Mouse (Mus musculus) intestine, postnatal 0 days (tissue): Measurements from ENCODE around the gene Spata33. TPM values are rescaled to one million over a fixed set of nuclear protein-coding genes. Genes with fewer than 3 reads are reported as not detected.

ENCODE experiments used
- ATAC-seq: fragments of 200-750 bp; cut with Nextera tagmentation; 2 replicates; pipeline ENCODE4 v1.8.0; 2017; ENCODE audit warnings: mild to moderate bottlenecking, moderate TSS enrichment, moderate library complexity
- H3K27ac ChIP-seq: fragments of 300-500 bp; sonication (generic); 2 replicates; pipeline ENCODE4 v1.5.1; 2014; ENCODE audit warnings: mild to moderate bottlenecking, low read depth, low read length, moderate library complexity
- H3K27me3 ChIP-seq: fragments of 300-500 bp; sonication (generic); replicated peaks from 2 replicates; pipeline ENCODE4 v1.6.1; 2014; ENCODE audit warnings: low read length, mixed read lengths; ENCODE audit not compliant: control insufficient read depth, insufficient read depth
- H3K36me3 ChIP-seq: fragments of 300-500 bp; sonication (generic); 2 replicates; pipeline ENCODE4 v1.6.1; 2014; ENCODE audit warnings: mild to moderate bottlenecking, moderate library complexity; ENCODE audit not compliant: control insufficient read depth, insufficient read depth
- H3K4me1 ChIP-seq: fragments of 300-500 bp; sonication (generic); replicated peaks from 2 replicates; pipeline ENCODE4 v1.6.1; 2014; ENCODE audit warnings: antibody characterized with exemption, low read length, mixed read lengths; ENCODE audit not compliant: control insufficient read depth, insufficient read depth
- H3K4me2 ChIP-seq: fragments of 300-500 bp; sonication (generic); replicated peaks from 2 replicates; pipeline ENCODE4 v1.6.1; 2014; ENCODE audit warnings: low read depth, mild to moderate bottlenecking, moderate library complexity
- H3K4me3 ChIP-seq: fragments of 300-500 bp; sonication (generic); 2 replicates; pipeline ENCODE4 v1.5.1; 2014; ENCODE audit warnings: low read depth, low read length
- H3K9ac ChIP-seq: fragments of 300-500 bp; sonication (generic); 2 replicates; pipeline ENCODE4 v1.6.1; 2014; ENCODE audit warnings: mild to moderate bottlenecking, low read depth, low read length
- H3K9me3 ChIP-seq: fragments of 300-500 bp; sonication (generic); 2 replicates; pipeline ENCODE4 v1.6.1; 2016; ENCODE audit warnings: mixed run types; ENCODE audit not compliant: control insufficient read depth
- CTCF ChIP-seq: sonication (generic); IDR thresholded peaks from 2 replicates; pipeline ENCODE4 v1.5.1; 2016; ENCODE audit warnings: low read depth, mild to moderate bottlenecking, control low read depth, antibody characterized with exemption, moderate library complexity
- WGBS: fragments of 180-500 bp; shearing (Covaris S2); extraction: QIAGEN DNeasy Blood & Tissue Kit; methylation state at CpG from one replicate; pipeline ENCODE4 v1.1.7; 2014; 5-methylcytosine and 5-hydroxymethylcytosine counted together
- polyA plus RNA-seq: library from polyadenylated mRNA; unstranded; fragments of >200 nt; fragmentation: Nextera tagmentation; extraction: Ambion mirVana; gene quantifications from 2 replicates; pipeline ENCODE4 v1.2.1, GENCODE M21; 2015

Gene Spata33
- polyA plus RNA-seq, 1 experiment from 2014 or later: 1.2 TPM

- ATAC-seq: no peak
- peaks cover 61% of the 10 kb centered on the region for H3K36me3 ChIP-seq
- no peaks in the 10 kb centered on the region for H3K9me3 ChIP-seq
- no peak overlapping the region for H3K4me2 ChIP-seq
- 97% methylated on average over 6 of the region's 6 CpGs for WGBS
- no peak overlapping the region for H3K9ac ChIP-seq
- H3K27me3 ChIP-seq: no peaks in the 10 kb centered on the region
- no peak for TF ChIP-seq CTCF
- H3K27ac ChIP-seq: no peak overlapping the region
- no peak overlapping the region for H3K4me3 ChIP-seq
- H3K4me1 ChIP-seq: no peaks in the 10 kb centered on the region
These were observed 35.1 kb downstream of the Spata33 start for GRCm38 (mm10) chr8:123247748-123248147.

GRCm38 (mm10) chr8:123248596-123248995, 36.0 kb downstream of the Spata33 start:
- H3K36me3 ChIP-seq: peaks cover 60% of the 10 kb centered on the region
- H3K4me2 ChIP-seq: no peak overlapping the region
- H3K9me3 ChIP-seq: no peaks in the 10 kb centered on the region
- no peak for ATAC-seq
- no peaks in the 10 kb centered on the region for H3K4me1 ChIP-seq
- H3K27ac ChIP-seq: no peak overlapping the region
- WGBS: 91% methylated on average over 8 of the region's 8 CpGs
- H3K27me3 ChIP-seq: no peaks in the 10 kb centered on the region
- TF ChIP-seq CTCF: no peak
- H3K9ac ChIP-seq: no peak overlapping the region
- H3K4me3 ChIP-seq: no peak overlapping the region

GRCm38 (mm10) chr8:123250940-123251339, 38.3 kb downstream of the Spata33 start:
- Histone ChIP-seq H3K4me3 (no peak overlapping the region), H3K36me3 (peaks cover 47% of the 10 kb centered on the region), H3K4me2 (no peak overlapping the region), H3K27me3 (no peaks in the 10 kb centered on the region), H3K9ac (no peak overlapping the region), H3K9me3 (no peaks in the 10 kb centered on the region), H3K4me1 (0 out of 2 replicates have a peak, but pooled peaks cover 2% of the 10 kb centered on the region), H3K27ac (no peak overlapping the region)
- 98% methylated on average over 5 of the region's 5 CpGs for WGBS
- no peak for ATAC-seq
- TF ChIP-seq CTCF: no peak

GRCm38 (mm10) chr8:123252925-123253324, 40.3 kb downstream of the Spata33 start:
- 40% methylated on average over 4 of the region's 4 CpGs for WGBS
- 0 out of 2 replicates have a peak, but pooled peaks cover 2% of the 10 kb centered on the region for H3K4me1 ChIP-seq
- no peak overlapping the region for H3K27ac ChIP-seq

GRCm38 (mm10) chr8:123253451-123254098, 40.9 kb downstream of the Spata33 start:
- under 1% methylated on average over 38 of the region's 40 CpGs for WGBS
- no peaks in the 10 kb centered on the region for H3K27me3 ChIP-seq
- 0 out of 2 replicates have a peak, but pooled peaks cover 2% of the 10 kb centered on the region for H3K4me1 ChIP-seq
- H3K36me3 ChIP-seq: peaks cover 42% of the 10 kb centered on the region
- peak overlapping the region; percentile 91 for H3K9ac ChIP-seq
- H3K9me3 ChIP-seq: no peaks in the 10 kb centered on the region
- peak overlapping the region; percentile 96 for H3K4me2 ChIP-seq
- H3K27ac ChIP-seq: peak overlapping the region; percentile 82
- H3K4me3 ChIP-seq: peak overlapping the region; percentile 71
- ATAC-seq: peak; percentile 26
- no peak for TF ChIP-seq CTCF

More at GRCm38 (mm10) chr8:123252925-123253324, 40.3 kb downstream of the Spata33 start:
- Histone ChIP-seq H3K36me3 (peaks cover 43% of the 10 kb centered on the region), H3K4me3 (peak overlapping the region; percentile 71; the same call in 1 of the 2 replicates), H3K27me3 (no peaks in the 10 kb centered on the region), H3K9me3 (no peaks in the 10 kb centered on the region), H3K9ac (no peak overlapping the region), H3K4me2 (peak overlapping the region; percentile 96)
- no peak for ATAC-seq
- TF ChIP-seq CTCF: no peak

- Histone ChIP-seq H3K36me3 (peaks cover 41% of the 10 kb centered on the region), H3K27me3 (no peaks in the 10 kb centered on the region), H3K9ac (peak within 1 kb of the TSS; percentile 91), H3K4me2 (peak within 1 kb of the TSS; percentile 96), H3K27ac (peak within 1 kb of the TSS; percentile 82), H3K4me3 (peak within 1 kb of the TSS; percentile 71), H3K9me3 (no peaks in the 10 kb centered on the region), H3K4me1 (0 out of 2 replicates have a peak, but pooled peaks cover 2% of the 10 kb centered on the region)
- ATAC-seq: peak; percentile 96
- 0% methylated on average over 89 of the region's 99 CpGs for WGBS
- 0 out of 2 replicates have a peak, but pooled peaks have one; percentile 6 for TF ChIP-seq CTCF
These were observed 41.7 kb downstream of the Spata33 start, which contains the start of the genes Zfp276 and Vps9d1 for GRCm38 (mm10) chr8:123254099-123254885. Gene Zfp276, plus strand, starts transcription at chr8:123254195. Gene Vps9d1, minus strand, starts transcription at chr8:123254348.
